Mouse (Mus musculus): ENCODE measurements around the gene Psmb8.
"Not testable (repeated sequence)": the region's sequence is repeated elsewhere in the genome, so short reads cannot be mapped to it uniquely, and the experiment has no call there.

The Psmb8 gene

GRCm38 (mm10) chr17:34208421-34208820 is 10.9 kb downstream of the Psmb8 start:
- in situ Hi-C loops (cut with MboI, MseI): loop anchor here (5.0 kb wide), 1 partner anchor 36 kb away; no protein-coding TSS in a partner anchor

GRCm38 (mm10) chr17:34209680-34210079 is 12.2 kb downstream of the Psmb8 start:
- in situ Hi-C loops (cut with MboI, MseI): loop anchor here (5.0 kb wide), 1 partner anchor 37 kb away; no protein-coding TSS in a partner anchor

- in situ Hi-C loops (cut with MboI, MseI): no loop called here
Observed at GRCm38 (mm10) chr17:34210599-34210998, 13.1 kb downstream of the Psmb8 start.

GRCm38 (mm10) chr17:34211746-34212365 is 14.3 kb downstream of the Psmb8 start:
- in situ Hi-C loops (cut with MboI, MseI): no loop called here

- in situ Hi-C loops (cut with MboI, MseI): no loop called here
Observed at GRCm38 (mm10) chr17:34213936-34214335, 16.4 kb downstream of the Psmb8 start.

GRCm38 (mm10) chr17:34215176-34215575 is 17.7 kb downstream of the Psmb8 start:
- in situ Hi-C loops (cut with MboI, MseI): no loop called here

- in situ Hi-C loops (cut with MboI, MseI): no loop called here
Observed at GRCm38 (mm10) chr17:34217216-34217928, 19.9 kb downstream of the Psmb8 start.

GRCm38 (mm10) chr17:34217986-34218385 is 20.5 kb downstream of the Psmb8 start:
- in situ Hi-C loops (cut with MboI, MseI): no loop called here

- in situ Hi-C loops (cut with MboI, MseI): no loop called here
Observed at GRCm38 (mm10) chr17:34218675-34219074, 21.2 kb downstream of the Psmb8 start.

GRCm38 (mm10) chr17:34219096-34219495 is 21.6 kb downstream of the Psmb8 start:
- in situ Hi-C loops (cut with MboI, MseI): not testable (repeated sequence)

- in situ Hi-C loops (cut with MboI, MseI): not testable (repeated sequence)
Observed at GRCm38 (mm10) chr17:34219801-34220200, 22.3 kb downstream of the Psmb8 start.

- in situ Hi-C loops (cut with MboI, MseI): not testable (repeated sequence)
Observed at GRCm38 (mm10) chr17:34220401-34220800, 22.9 kb downstream of the Psmb8 start.

GRCm38 (mm10) chr17:34224816-34225215 is 27.3 kb downstream of the Psmb8 start:
- in situ Hi-C loops (cut with MboI, MseI): no loop called here

GRCm38 (mm10) chr17:34225426-34225825 is 27.9 kb downstream of the Psmb8 start:
- in situ Hi-C loops (cut with MboI, MseI): no loop called here

- in situ Hi-C loops (cut with MboI, MseI): not testable (repeated sequence)
Observed at GRCm38 (mm10) chr17:34225911-34226310, 28.4 kb downstream of the Psmb8 start.

- in situ Hi-C loops (cut with MboI, MseI): not testable (repeated sequence)
Observed at GRCm38 (mm10) chr17:34230971-34231370, 33.5 kb downstream of the Psmb8 start.

- in situ Hi-C loops (cut with MboI, MseI): not testable (repeated sequence)
Observed at GRCm38 (mm10) chr17:34232021-34232420, 34.5 kb downstream of the Psmb8 start.

GRCm38 (mm10) chr17:34234926-34235325 is 37.4 kb downstream of the Psmb8 start:
- in situ Hi-C loops (cut with MboI, MseI): loop anchor here (5.0 kb wide), 1 partner anchor 53 kb away; no protein-coding TSS in a partner anchor

GRCm38 (mm10) chr17:34236691-34237090 is 39.2 kb downstream of the Psmb8 start:
- in situ Hi-C loops (cut with MboI, MseI): loop anchor here (5.0 kb wide), 1 partner anchor 54 kb away; no protein-coding TSS in a partner anchor

- in situ Hi-C loops (cut with MboI, MseI): loop anchor here (5.0 kb wide), 1 partner anchor 55 kb away; no protein-coding TSS in a partner anchor
Observed at GRCm38 (mm10) chr17:34237741-34238140, 40.2 kb downstream of the Psmb8 start.

GRCm38 (mm10) chr17:34238706-34239105 is 41.2 kb downstream of the Psmb8 start, which contains the start of gene H2-Ob:
Gene H2-Ob, plus strand, starts transcription at chr17:34238903.
- in situ Hi-C loops (cut with MboI, MseI): loop anchor here (5.0 kb wide), 1 partner anchor 56 kb away; no protein-coding TSS in a partner anchor

GRCm38 (mm10) chr17:34239601-34240041 is 42.1 kb downstream of the Psmb8 start:
- in situ Hi-C loops (cut with MboI, MseI): loop anchor here (5.0 to 10.0 kb wide), 2 partner anchors 57 to 115 kb away; partner anchors contain the start of gene Btnl2

Data from T-helper 1 cell (primary cell).